ENCODE assay signal across 20 mouse cellular contexts in genomic region chr7:48046475-48047185, GRCm38 (mm10). TPM values are rescaled to one million over a fixed set of nuclear protein-coding genes. Genes with fewer than 3 reads are reported as not detected.
"Had no signal": no experiment of that assay in that cellular context is flagged by ENCODE, and none has a peak within 500 bp of the region (broad histone marks: within the 10 kb centered on the region; RNA-seq: fewer than 3 reads in every experiment).

No protein-coding gene starts in this region.

- H3K4me1 ChIP-seq: limb, embryonic 15.5 days; megakaryocyte, embryonic 14.5 days; midbrain, embryonic 12.5 days had no signal

- H3K9me3 ChIP-seq: limb, embryonic 15.5 days; megakaryocyte, embryonic 14.5 days; midbrain, embryonic 12.5 days had no signal

- H3K27me3 ChIP-seq: limb, embryonic 15.5 days; megakaryocyte, embryonic 14.5 days; midbrain, embryonic 12.5 days had no signal

- DNase-seq: kidney, adult 11 months; kidney, postnatal 10 days; lung, embryonic 14.5 days; lung, postnatal 10 days; lung, postnatal 4 days; right cerebral cortex, postnatal 25 days; thymus, postnatal 4 days had no signal

- H3K4me3 ChIP-seq: left cerebral cortex, adult 2 months; limb, embryonic 15.5 days; megakaryocyte, embryonic 14.5 days; midbrain, embryonic 12.5 days had no signal

- H3K36me3 ChIP-seq: limb, embryonic 15.5 days; midbrain, embryonic 12.5 days had no signal

- H3K9ac ChIP-seq: limb, embryonic 15.5 days; lung, embryonic 14.5 days; midbrain, embryonic 12.5 days had no signal

- H3K4me2 ChIP-seq: limb, embryonic 15.5 days; lung, embryonic 14.5 days; midbrain, embryonic 12.5 days had no signal

- H3K27ac ChIP-seq: left cerebral cortex, adult 2 months; limb, embryonic 15.5 days; midbrain, embryonic 12.5 days had no signal

RNA-seq across cellular contexts. Expression of gene Mrgprx1, which starts 19.2 kb away (rescaled TPM):
- total RNA-seq: layer of hippocampus, postnatal 25 days; left cerebral cortex, adult 2 months; left cerebral cortex, postnatal 25 days; midbrain, postnatal 0 days had no signal
- polyA plus RNA-seq: kidney, embryonic 14.5 days; limb, embryonic 11.5 days; limb, embryonic 15.5 days; lung, embryonic 14.5 days; midbrain, embryonic 12.5 days; midbrain, postnatal 0 days; neural tube, embryonic 14.5 days; small intestine, adult 2 months; stomach, embryonic 16.5 days; thymus, postnatal 0 days had no signal
